Mouse (Mus musculus) G1E (cell line): ENCODE results near the gene Dab1.

Experiments used
- CTCF ChIP-seq: IDR thresholded peaks from 2 replicates; pipeline ENCODE4 v1.5.1; 2012; ENCODE audit warnings: low read depth, low read length, inconsistent platforms, mixed read lengths
- GATA1 ChIP-seq: IDR thresholded peaks from 2 replicates; pipeline ENCODE4 v1.6.1; 2012; ENCODE audit warnings: borderline replicate concordance, low read length, inconsistent platforms, mixed read lengths
- POLR2AphosphoS5 ChIP-seq: IDR thresholded peaks from 2 replicates; pipeline ENCODE4 v1.6.1; 2012; ENCODE audit warnings: low read depth, low read length, inconsistent platforms; ENCODE audit not compliant: insufficient replicate concordance
- TAL1 ChIP-seq: conservative IDR thresholded peaks from 2 replicates; pipeline ENCODE4 v1.6.1; 2012; ENCODE audit warnings: low read depth, low read length, inconsistent platforms, mixed read lengths

DNA sequence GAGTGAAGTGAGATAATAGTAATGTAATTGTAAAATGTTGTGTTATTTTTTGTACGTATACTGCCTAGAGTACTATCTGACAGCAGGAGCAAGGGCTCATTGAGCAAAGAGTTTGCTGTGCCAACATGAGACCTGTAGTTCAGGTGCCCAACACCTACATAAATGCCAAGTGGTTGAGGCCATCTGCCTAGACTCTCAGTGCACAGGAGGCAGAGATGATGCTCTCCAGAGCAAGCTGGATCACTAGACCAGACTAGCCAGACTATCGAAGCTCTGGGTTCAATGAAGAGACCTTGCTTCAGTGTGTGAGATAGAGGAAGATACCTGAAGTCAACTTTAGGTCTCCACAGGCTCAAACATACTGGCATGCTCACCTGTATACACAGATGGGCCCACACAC is 799.2 kb downstream of the Dab1 start:
- no peak for TF ChIP-seq TAL1
- TF ChIP-seq GATA1: no peak
- no peak for TF ChIP-seq CTCF
- TF ChIP-seq POLR2AphosphoS5: no peak
